Mouse (Mus musculus) stomach, postnatal 0 days (tissue): ENCODE data around the gene Plk5.

Experiments used
- CTCF ChIP-seq: IDR thresholded peaks from 2 replicates; pipeline ENCODE4 v1.5.1; 2016; ENCODE audit warnings: antibody characterized with exemption, low read depth, mild to moderate bottlenecking, moderate library complexity
- EP300 ChIP-seq: optimal IDR thresholded peaks from 2 replicates; pipeline ENCODE3; 2016; ENCODE audit warnings: antibody characterized with exemption

DNA sequence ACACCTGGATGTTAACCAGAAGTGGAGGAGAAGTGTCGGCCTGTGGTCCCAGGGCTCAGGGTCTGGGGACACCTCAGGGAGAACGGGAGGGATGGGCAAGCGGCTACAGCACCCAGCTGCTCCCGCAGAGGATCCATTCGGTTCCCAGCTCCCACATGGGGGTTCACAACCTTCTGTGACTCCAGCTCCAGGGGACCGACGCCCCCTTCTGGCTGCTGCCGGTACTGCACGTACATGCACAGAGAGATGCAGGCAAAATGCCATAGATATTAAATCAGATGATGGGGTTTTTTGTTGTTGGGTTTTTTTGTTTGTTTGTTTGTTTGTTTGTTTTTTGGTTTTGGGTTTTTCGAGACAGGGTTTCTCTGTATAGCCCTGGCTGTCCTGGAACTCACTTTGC, 21.5 kb downstream of the Plk5 start:
- peak; percentile 73 for TF ChIP-seq CTCF
- TF ChIP-seq EP300: no peak
